ENCODE assay signal across 26 mouse cellular contexts in the genomic region with DNA sequence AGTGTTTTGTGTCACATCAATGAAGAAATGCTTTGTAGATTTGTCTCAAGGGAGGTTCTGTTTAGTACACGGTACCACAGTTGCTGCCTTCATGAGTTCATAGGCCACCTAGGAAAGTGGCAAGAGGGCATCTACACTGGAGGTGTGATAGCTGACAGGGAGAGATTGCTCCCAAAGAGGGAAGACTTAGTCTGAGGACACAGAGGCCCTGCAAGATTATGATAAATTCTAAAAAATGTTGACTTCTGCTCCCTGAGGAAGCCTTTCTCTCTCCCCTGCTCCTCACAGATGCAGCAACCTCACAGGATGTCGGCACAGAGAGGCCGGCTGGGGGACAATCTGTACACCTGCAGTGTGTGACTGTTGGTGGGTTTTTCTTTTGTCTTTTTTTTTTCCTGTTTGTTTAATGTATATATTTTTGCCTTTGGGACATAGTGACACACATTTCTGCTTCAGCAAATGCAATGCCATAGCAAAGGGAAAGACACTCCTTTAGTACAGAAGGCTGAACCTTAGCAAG.
DNase-seq lines count a peak whose midpoint lies in the region; ATAC-seq lines count a peak whose summit lies in the region.
"Had no signal": no experiment of that assay in that cellular context is flagged by ENCODE, and none has a peak within 500 bp of the region (broad histone marks: within the 10 kb centered on the region; RNA-seq: fewer than 3 reads in every experiment).

No protein-coding gene starts in this region.

- H3K27me3 ChIP-seq in heart, embryonic 16.5 days (ENCODE audit: control insufficient read depth, insufficient read depth, low read length) = no peaks in the 10 kb centered on the region; the same call in 1 of the 2 replicates
- no peaks in the 10 kb centered on the region for H3K27me3 ChIP-seq in kidney, embryonic 14.5 days (ENCODE audit: control insufficient read depth, insufficient read depth, low read length)
- H3K27me3 ChIP-seq: embryonic facial prominence, embryonic 13.5 days; forebrain, embryonic 13.5 days; heart, embryonic 12.5 days; heart, embryonic 15.5 days; hindbrain, embryonic 12.5 days had no signal

- ATAC-seq in heart, embryonic 16.5 days (replicated peaks; ENCODE audit: extremely low read depth, insufficient read depth, low FRiP score) = peak; percentile 49; the same call in 1 of the 2 replicates
- no peak for ATAC-seq in kidney, embryonic 14.5 days (ENCODE audit: low FRiP score, low TSS enrichment)
- ATAC-seq: activated CD4-positive, CD25-positive, alpha-beta regulatory T cell, adult 4 months; forebrain, embryonic 13.5 days; forebrain, embryonic 16.5 days; hindbrain, embryonic 16.5 days had no signal

- 64% methylated on average over 3 of the region's 3 CpGs for WGBS in heart, embryonic 16.5 days
- 80% methylated on average over 3 of the region's 3 CpGs for WGBS in kidney, embryonic 14.5 days

- H3K9me3 ChIP-seq in heart, embryonic 16.5 days (replicated peaks; ENCODE audit: control insufficient read depth, low read length) = no peaks in the 10 kb centered on the region
- H3K9me3 ChIP-seq in kidney, embryonic 14.5 days (ENCODE audit: control insufficient read depth, low read length) = no peaks in the 10 kb centered on the region
- H3K9me3 ChIP-seq: embryonic facial prominence, embryonic 10.5 days; embryonic facial prominence, embryonic 13.5 days; forebrain, embryonic 13.5 days; heart, embryonic 12.5 days; heart, embryonic 15.5 days; hindbrain, embryonic 12.5 days had no signal

- H3K9ac ChIP-seq in heart, embryonic 16.5 days (ENCODE audit: low read length) = no peak overlapping the region
- H3K9ac ChIP-seq in kidney, embryonic 14.5 days (ENCODE audit: low read depth, low read length) = no peak overlapping the region
- H3K9ac ChIP-seq: embryonic facial prominence, embryonic 13.5 days; forebrain, embryonic 13.5 days; heart, embryonic 12.5 days; heart, embryonic 15.5 days; hindbrain, embryonic 12.5 days had no signal

- H3K36me3 ChIP-seq in heart, embryonic 16.5 days (ENCODE audit: control insufficient read depth, insufficient read depth) = no peaks in the 10 kb centered on the region
- no peaks in the 10 kb centered on the region for H3K36me3 ChIP-seq in kidney, embryonic 14.5 days (ENCODE audit: control insufficient read depth, insufficient read depth, low read length)
- H3K36me3 ChIP-seq: embryonic facial prominence, embryonic 10.5 days; embryonic facial prominence, embryonic 13.5 days; heart, embryonic 12.5 days; heart, embryonic 15.5 days; hindbrain, embryonic 12.5 days had no signal

- H3K27ac ChIP-seq in heart, embryonic 16.5 days (ENCODE audit: low read length) = peak overlapping the region; percentile 62; the same call in 1 of the 2 replicates
- H3K27ac ChIP-seq in kidney, embryonic 14.5 days (ENCODE audit: low read depth, low read length) = no peak overlapping the region
- H3K27ac ChIP-seq: embryonic facial prominence, embryonic 10.5 days; embryonic facial prominence, embryonic 13.5 days; forebrain, embryonic 13.5 days; heart, embryonic 15.5 days; hindbrain, embryonic 12.5 days had no signal

- no peak overlapping the region for H3K4me2 ChIP-seq in heart, embryonic 16.5 days (ENCODE audit: low read depth, low read length)
- H3K4me2 ChIP-seq in kidney, embryonic 14.5 days (replicated peaks; ENCODE audit: low read depth, low read length) = no peak overlapping the region
- H3K4me2 ChIP-seq: embryonic facial prominence, embryonic 13.5 days; forebrain, embryonic 13.5 days; heart, embryonic 12.5 days; heart, embryonic 15.5 days; hindbrain, embryonic 12.5 days had no signal

- no peaks in the 10 kb centered on the region for H3K4me1 ChIP-seq in heart, embryonic 16.5 days (ENCODE audit: control insufficient read depth, insufficient read depth, low read length)
- H3K4me1 ChIP-seq in kidney, embryonic 14.5 days (ENCODE audit: control insufficient read depth, insufficient read depth, low read length) = no peaks in the 10 kb centered on the region
- H3K4me1 ChIP-seq: embryonic facial prominence, embryonic 10.5 days; embryonic facial prominence, embryonic 13.5 days; heart, embryonic 12.5 days; heart, embryonic 15.5 days; hindbrain, embryonic 12.5 days had no signal

- no peak overlapping the region for H3K4me3 ChIP-seq in heart, embryonic 16.5 days (ENCODE audit: low read length)
- no peak overlapping the region for H3K4me3 ChIP-seq in kidney, embryonic 14.5 days (ENCODE audit: low read length)
- H3K4me3 ChIP-seq: embryonic facial prominence, embryonic 10.5 days; embryonic facial prominence, embryonic 13.5 days; erythroblast, embryonic 14.5 days; forebrain, embryonic 13.5 days; heart, embryonic 12.5 days; heart, embryonic 15.5 days; hindbrain, embryonic 12.5 days had no signal

- DNase-seq in heart, adult 9 months (ENCODE audit: low spot score in 2 of 2) = no peak
- DNase-seq in thymus, adult 18-20 months = peak; percentile 77 to 87
- peak; percentile 79 to 87 for DNase-seq in thymus, postnatal 10 days (ENCODE audit: low spot score in 2 of 2)
- DNase-seq in thymus, postnatal 36 days = peak; percentile 74 to 89
- no peak for DNase-seq in cerebellum, postnatal 36 days
- no peak for DNase-seq in cerebellum, postnatal 4 days (ENCODE audit: low spot score in 2 of 2)
- DNase-seq: adrenal gland, adult 8-10 months; adrenal gland, postnatal 25 days; cerebellum, adult 11-12 months; cerebellum, adult 8-10 months; cerebellum, postnatal 14 days; embryo, embryonic 11 days; gastrocnemius, postnatal 10 days; gastrocnemius, postnatal 36 days had no signal

Comparison
In these comparisons a context has a peak if more than half of its experiments do, and no peak if none do; other contexts are left out.
1. DNase-seq: peak in thymus, adult 18-20 months (2 of 2), thymus, postnatal 10 days (2 of 2) and thymus, postnatal 36 days (2 of 2); none in heart, adult 9 months (0 of 2), cerebellum, postnatal 36 days (0 of 2) and cerebellum, postnatal 4 days (0 of 2).